Mouse (Mus musculus): Measurements from ENCODE around the gene Lrrc9. TPM values are rescaled to one million over a fixed set of nuclear protein-coding genes. Genes with fewer than 3 reads are reported as not detected.

The Lrrc9 gene
- 2.0 and 2.1 TPM in 2 replicates for polyA plus RNA-seq (2014; fragmentation: Nextera tagmentation; extraction: Ambion mirVana)

DNA sequence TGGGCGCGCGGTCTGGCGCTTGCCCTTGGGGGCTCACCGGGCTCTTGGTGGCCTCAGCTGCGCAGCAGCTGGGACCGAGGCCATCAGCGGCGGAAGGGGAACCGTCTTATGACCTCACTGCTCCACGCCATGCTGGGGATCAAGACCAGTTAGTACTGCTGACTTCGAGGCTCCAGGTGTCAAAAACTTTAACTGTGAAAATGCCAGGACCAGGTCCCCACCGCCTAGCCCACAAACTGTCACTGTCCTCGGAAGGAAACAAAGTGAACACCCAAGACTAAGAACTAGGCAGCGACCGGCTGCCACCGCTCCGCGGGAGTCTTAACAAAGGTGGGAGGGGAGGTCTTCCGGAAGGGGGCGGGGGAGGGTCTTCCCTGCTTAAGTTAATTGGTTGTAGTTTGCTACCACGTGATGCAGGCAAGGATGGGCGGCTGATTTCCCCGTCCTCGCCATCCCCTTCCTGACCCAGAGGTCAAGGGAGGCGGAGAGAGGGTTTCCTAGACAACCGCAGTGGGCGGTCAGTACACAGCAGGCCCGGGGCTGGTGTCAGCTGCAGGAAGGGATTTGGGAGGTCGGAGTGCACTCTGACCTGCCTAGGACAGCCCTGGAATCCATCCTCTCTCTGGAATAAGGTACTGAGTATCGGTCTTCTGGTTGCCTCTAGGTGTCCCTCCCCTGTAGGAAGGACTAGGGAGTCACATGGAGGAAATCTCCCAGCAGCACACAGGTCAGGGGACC lies at the start of gene Lrrc9:
Gene Lrrc9, plus strand, starts transcription at position 28 of the 738 bp plus-strand sequence.
- H3K27ac ChIP-seq (ENCODE audit: low read depth, low read length), result no peak within 1 kb of the TSS
- peak within 1 kb of the TSS; percentile 33 for H3K4me3 ChIP-seq (ENCODE audit: low read depth, low read length)
- no peaks in the 10 kb centered on the region for H3K9me3 ChIP-seq (replicated peaks; ENCODE audit: control insufficient read depth, low read length)
- WGBS, result 2% methylated on average over 31 of the region's 31 CpGs
- H3K4me1 ChIP-seq (ENCODE audit: control insufficient read depth, insufficient read depth, low read length), result peaks cover 14% of the 10 kb centered on the region; the same call in 1 of the 2 replicates
- H3K4me2 ChIP-seq (ENCODE audit: low read length), result peak within 1 kb of the TSS; percentile 64
- peak within 1 kb of the TSS; percentile 51 for H3K9ac ChIP-seq (ENCODE audit: low read length)
- DNase-seq (ENCODE audit: low spot score) (peak; percentile 77), ATAC-seq (peak; percentile 33)
- H3K27me3 ChIP-seq (replicated peaks; ENCODE audit: control insufficient read depth, insufficient read depth, low read length), result no peaks in the 10 kb centered on the region
- H3K36me3 ChIP-seq (ENCODE audit: control insufficient read depth, insufficient read depth, low read length), result no peaks in the 10 kb centered on the region

DNA sequence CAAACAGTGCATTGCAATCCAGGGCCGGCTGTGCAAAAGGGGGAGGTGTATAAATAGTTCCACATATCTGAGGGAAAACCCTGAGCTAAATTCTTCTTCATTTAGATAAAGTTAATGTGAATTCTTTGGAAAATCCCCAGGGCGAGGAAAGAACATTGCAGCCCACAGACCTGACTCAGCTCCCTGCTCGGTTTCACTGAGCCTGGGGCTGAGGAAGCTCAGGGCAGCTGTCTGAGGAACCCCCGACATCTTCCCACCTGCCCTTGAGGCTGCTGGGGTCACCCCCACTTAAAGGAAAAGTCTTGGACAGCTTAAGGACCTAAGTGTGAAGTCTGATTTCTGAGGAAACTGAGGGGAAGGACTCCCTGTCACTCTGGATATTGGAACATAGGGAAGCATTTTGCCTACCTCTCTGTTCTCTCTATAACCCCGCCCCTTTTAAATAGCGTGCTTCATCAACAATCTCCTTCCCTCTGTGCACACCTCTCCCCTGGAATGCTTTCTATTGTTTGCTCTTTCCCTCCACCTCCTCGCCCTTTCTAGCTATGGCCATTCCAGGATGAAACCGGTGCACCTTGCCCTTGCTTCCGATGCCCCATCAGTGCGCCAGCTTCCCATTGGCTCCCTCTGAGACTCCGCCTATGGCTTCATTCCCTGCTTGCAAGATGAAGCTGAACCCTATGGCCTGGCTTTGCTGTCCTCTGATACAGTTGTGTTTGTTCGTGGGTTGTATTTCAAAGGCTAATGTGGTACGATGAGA lies 48.4 kb upstream of the Lrrc9 start:
- no peaks in the 10 kb centered on the region for H3K9me3 ChIP-seq (replicated peaks; ENCODE audit: control insufficient read depth, low read length)
- 53% methylated on average over 13 of the region's 13 CpGs for WGBS
- peaks cover 4% of the 10 kb centered on the region for H3K4me1 ChIP-seq (ENCODE audit: control insufficient read depth, insufficient read depth, low read length)
- no peak overlapping the region for H3K4me3 ChIP-seq (ENCODE audit: low read depth, low read length)
- H3K4me2 ChIP-seq (ENCODE audit: low read length), result no peak overlapping the region
- no peaks in the 10 kb centered on the region for H3K36me3 ChIP-seq (ENCODE audit: control insufficient read depth, insufficient read depth, low read length)
- no peaks in the 10 kb centered on the region for H3K27me3 ChIP-seq (replicated peaks; ENCODE audit: control insufficient read depth, insufficient read depth, low read length)
- no peak overlapping the region for H3K9ac ChIP-seq (ENCODE audit: low read length)
- ATAC-seq (no peak), DNase-seq (ENCODE audit: low spot score) (no peak)
- H3K27ac ChIP-seq (ENCODE audit: low read depth, low read length), result no peak overlapping the region

DNA sequence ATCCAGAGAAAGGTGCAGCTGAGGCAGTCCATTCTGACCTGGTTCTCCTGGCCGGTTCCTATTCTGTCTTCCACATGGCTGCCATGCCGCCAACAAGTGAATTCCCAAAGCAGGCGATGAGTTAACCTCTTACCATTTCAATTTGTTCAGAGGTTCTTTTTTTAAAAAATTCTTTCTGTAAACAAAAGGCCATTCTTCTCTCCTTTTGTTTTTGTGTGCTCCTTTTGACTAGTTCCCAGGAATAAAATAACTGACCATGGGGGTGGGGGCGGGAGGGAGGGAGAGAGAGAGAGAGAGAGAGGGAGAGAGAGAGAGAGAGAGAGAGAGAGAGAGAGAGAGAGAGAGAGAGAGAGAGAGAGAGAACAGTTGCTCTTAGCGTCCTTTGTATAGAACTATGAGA lies 36.6 kb upstream of the Lrrc9 start:
- ATAC-seq, result no peak

DNA sequence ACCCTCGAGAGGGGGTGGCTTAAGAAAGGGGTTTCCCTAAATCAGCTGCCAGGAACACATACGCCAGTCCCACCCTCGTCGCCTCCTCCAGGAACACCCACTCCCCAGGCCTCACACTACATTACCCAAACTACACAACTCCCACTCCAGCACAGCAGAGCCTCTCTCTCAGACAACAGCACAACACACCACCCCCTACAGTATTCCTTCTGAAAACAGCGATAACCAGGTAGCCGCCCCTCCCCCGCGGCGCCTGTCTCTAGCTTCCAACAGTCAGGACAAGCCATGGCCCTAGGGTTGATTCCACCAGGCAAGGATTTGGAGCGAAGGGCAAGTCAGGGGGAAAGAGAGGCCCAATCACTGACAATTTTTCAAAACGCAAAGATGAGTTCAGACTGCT lies 34.5 kb upstream of the Lrrc9 start:
- Histone ChIP-seq H3K9me3 (replicated peaks; ENCODE audit: control insufficient read depth, low read length) (no peaks in the 10 kb centered on the region), H3K9ac (ENCODE audit: low read length) (peak overlapping the region; percentile 79), H3K4me2 (ENCODE audit: low read length) (peak overlapping the region; percentile 69), H3K4me1 (ENCODE audit: control insufficient read depth, insufficient read depth, low read length) (peaks cover 6% of the 10 kb centered on the region), H3K27me3 (replicated peaks; ENCODE audit: control insufficient read depth, insufficient read depth, low read length) (no peaks in the 10 kb centered on the region; the same call in 1 of the 2 replicates), H3K27ac (ENCODE audit: low read depth, low read length) (no peak overlapping the region), H3K4me3 (ENCODE audit: low read depth, low read length) (peak overlapping the region; percentile 86), H3K36me3 (ENCODE audit: control insufficient read depth, insufficient read depth, low read length) (no peaks in the 10 kb centered on the region)
- WGBS, result 8% methylated on average over 11 of the region's 11 CpGs
- DNase-seq (ENCODE audit: low spot score) (peak; percentile 12), ATAC-seq (no peak)

More for the DNA sequence above, 36.6 kb upstream of the Lrrc9 start:
- H3K4me2 ChIP-seq (ENCODE audit: low read length), result no peak overlapping the region
- no peaks in the 10 kb centered on the region; the same call in 1 of the 2 replicates for H3K27me3 ChIP-seq (replicated peaks; ENCODE audit: control insufficient read depth, insufficient read depth, low read length)
- no peaks in the 10 kb centered on the region for H3K9me3 ChIP-seq (replicated peaks; ENCODE audit: control insufficient read depth, low read length)
- WGBS, result 22% methylated on average over 5 of the region's 5 CpGs
- H3K9ac ChIP-seq (ENCODE audit: low read length), result no peak overlapping the region
- no peak overlapping the region for H3K27ac ChIP-seq (ENCODE audit: low read depth, low read length)
- H3K36me3 ChIP-seq (ENCODE audit: control insufficient read depth, insufficient read depth, low read length), result no peaks in the 10 kb centered on the region
- no peak for DNase-seq (ENCODE audit: low spot score)
- no peak overlapping the region for H3K4me3 ChIP-seq (ENCODE audit: low read depth, low read length)
- H3K4me1 ChIP-seq (ENCODE audit: control insufficient read depth, insufficient read depth, low read length), result peaks cover 6% of the 10 kb centered on the region

DNA sequence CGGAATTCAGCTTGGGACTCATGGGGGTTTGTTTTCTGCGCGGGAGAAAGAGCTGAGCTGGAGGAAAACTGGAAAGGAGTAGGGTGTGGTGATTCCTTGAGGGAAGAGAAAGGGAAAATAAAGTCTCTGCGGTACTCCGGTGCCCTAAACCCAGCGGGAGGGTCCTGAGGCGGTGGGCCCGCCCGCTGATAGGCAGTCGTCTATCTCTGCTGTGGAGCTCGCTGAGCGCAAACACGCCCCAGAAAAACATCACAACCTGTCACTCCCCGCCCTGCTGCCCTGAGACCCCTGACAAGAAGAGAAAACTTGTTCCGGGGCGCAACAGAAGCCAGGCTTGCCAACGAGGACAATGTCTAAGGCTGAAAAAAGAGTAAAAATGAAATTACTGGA lies 34.0 kb upstream of the Lrrc9 start:
- Histone ChIP-seq H3K36me3 (ENCODE audit: control insufficient read depth, insufficient read depth, low read length) (no peaks in the 10 kb centered on the region), H3K4me3 (ENCODE audit: low read depth, low read length) (peak overlapping the region; percentile 86), H3K4me2 (ENCODE audit: low read length) (peak overlapping the region; percentile 69), H3K9ac (ENCODE audit: low read length) (peak overlapping the region; percentile 79), H3K9me3 (replicated peaks; ENCODE audit: control insufficient read depth, low read length) (no peaks in the 10 kb centered on the region), H3K27me3 (replicated peaks; ENCODE audit: control insufficient read depth, insufficient read depth, low read length) (no peaks in the 10 kb centered on the region; the same call in 1 of the 2 replicates), H3K27ac (ENCODE audit: low read depth, low read length) (no peak overlapping the region), H3K4me1 (ENCODE audit: control insufficient read depth, insufficient read depth, low read length) (peaks cover 6% of the 10 kb centered on the region)
- DNase-seq (ENCODE audit: low spot score) (peak; percentile 31), ATAC-seq (peak; percentile 36; the same call in 1 of the 2 replicates)
- WGBS, result 2% methylated on average over 17 of the region's 17 CpGs

DNA sequence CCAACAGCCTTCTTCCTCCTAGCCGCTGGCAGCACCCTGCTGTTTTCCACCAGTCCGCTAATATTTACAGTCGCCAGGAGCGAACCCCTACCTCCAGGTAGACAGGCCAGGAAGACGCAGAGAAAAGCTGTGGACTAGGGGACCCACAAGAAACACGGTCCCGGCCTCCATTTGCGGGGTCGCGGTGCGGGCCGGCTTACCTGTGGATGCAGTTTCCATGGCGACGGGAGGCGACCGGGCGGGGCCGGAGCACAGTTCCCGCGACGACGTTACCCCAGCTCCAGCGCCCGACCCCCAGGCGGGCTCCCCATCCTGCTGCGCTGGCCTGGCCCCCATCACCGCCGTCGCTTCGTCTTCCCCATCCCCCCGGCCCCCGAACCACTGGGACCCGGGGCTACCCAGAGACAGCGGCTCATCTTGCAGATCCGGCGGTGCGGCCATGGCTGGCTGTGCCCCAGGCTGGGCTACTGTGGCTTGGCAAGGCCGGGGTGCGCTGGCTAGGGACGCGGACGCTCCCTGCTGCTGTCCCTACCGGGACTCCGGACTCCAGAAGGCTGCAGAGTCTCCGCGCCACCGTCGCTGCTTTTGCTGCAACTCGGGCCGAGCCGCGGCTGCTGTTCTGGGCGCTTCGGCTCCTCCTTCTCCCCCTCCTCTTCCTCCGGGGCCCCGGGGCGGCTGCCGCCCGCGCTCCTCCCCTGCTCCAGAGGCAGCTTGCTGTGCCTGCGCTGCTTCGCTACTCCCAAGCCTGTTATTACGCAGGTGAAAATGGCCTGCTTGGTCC lies 33.4 kb upstream of the Lrrc9 start:
- H3K4me2 ChIP-seq (ENCODE audit: low read length), result peak overlapping the region; percentile 69
- under 1% methylated on average over 55 of the region's 63 CpGs for WGBS
- peak; percentile 75 for DNase-seq (ENCODE audit: low spot score)
- H3K9ac ChIP-seq (ENCODE audit: low read length), result peak overlapping the region; percentile 79
- peak overlapping the region; percentile 68 for H3K27ac ChIP-seq (ENCODE audit: low read depth, low read length)
- H3K36me3 ChIP-seq (ENCODE audit: control insufficient read depth, insufficient read depth, low read length), result no peaks in the 10 kb centered on the region
- no peaks in the 10 kb centered on the region; the same call in 1 of the 2 replicates for H3K27me3 ChIP-seq (replicated peaks; ENCODE audit: control insufficient read depth, insufficient read depth, low read length)
- no peaks in the 10 kb centered on the region for H3K9me3 ChIP-seq (replicated peaks; ENCODE audit: control insufficient read depth, low read length)
- ATAC-seq, result peak; percentile 89
- peak overlapping the region; percentile 86 for H3K4me3 ChIP-seq (ENCODE audit: low read depth, low read length)
- H3K4me1 ChIP-seq (ENCODE audit: control insufficient read depth, insufficient read depth, low read length), result peaks cover 6% of the 10 kb centered on the region

DNA sequence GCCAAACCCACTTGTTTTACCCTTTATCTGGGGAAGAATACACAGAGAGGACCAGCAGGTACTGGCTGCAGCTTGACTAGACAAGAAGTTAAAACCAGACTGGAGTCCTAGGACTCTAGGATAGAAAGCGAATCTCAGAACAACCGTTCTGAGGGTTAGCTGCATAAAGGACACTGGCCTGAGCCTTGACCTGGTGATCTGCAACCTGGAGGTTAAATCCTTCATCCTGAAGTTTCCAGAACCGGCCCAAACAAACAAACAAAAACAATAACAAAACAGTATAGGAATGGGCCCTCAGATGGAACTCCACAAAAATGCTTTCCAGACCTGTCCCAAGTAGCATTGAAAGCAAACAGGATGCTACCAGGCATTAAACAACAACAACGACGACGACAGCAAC lies 32.7 kb upstream of the Lrrc9 start, which contains the start of gene Rtn1:
Gene Rtn1, minus strand, starts transcription at position 101 of the 400 bp plus-strand sequence.
- Histone ChIP-seq H3K4me3 (ENCODE audit: low read depth, low read length) (peak within 1 kb of the TSS; percentile 86), H3K9ac (ENCODE audit: low read length) (peak within 1 kb of the TSS; percentile 79), H3K9me3 (replicated peaks; ENCODE audit: control insufficient read depth, low read length) (no peaks in the 10 kb centered on the region), H3K27me3 (replicated peaks; ENCODE audit: control insufficient read depth, insufficient read depth, low read length) (no peaks in the 10 kb centered on the region; the same call in 1 of the 2 replicates), H3K4me1 (ENCODE audit: control insufficient read depth, insufficient read depth, low read length) (peaks cover 6% of the 10 kb centered on the region), H3K27ac (ENCODE audit: low read depth, low read length) (peak within 1 kb of the TSS; percentile 68), H3K4me2 (ENCODE audit: low read length) (peak within 1 kb of the TSS; percentile 69), H3K36me3 (ENCODE audit: control insufficient read depth, insufficient read depth, low read length) (no peaks in the 10 kb centered on the region)
- WGBS, result 21% methylated on average over 6 of the region's 6 CpGs
- DNase-seq (ENCODE audit: low spot score) (no peak), ATAC-seq (no peak)

DNA sequence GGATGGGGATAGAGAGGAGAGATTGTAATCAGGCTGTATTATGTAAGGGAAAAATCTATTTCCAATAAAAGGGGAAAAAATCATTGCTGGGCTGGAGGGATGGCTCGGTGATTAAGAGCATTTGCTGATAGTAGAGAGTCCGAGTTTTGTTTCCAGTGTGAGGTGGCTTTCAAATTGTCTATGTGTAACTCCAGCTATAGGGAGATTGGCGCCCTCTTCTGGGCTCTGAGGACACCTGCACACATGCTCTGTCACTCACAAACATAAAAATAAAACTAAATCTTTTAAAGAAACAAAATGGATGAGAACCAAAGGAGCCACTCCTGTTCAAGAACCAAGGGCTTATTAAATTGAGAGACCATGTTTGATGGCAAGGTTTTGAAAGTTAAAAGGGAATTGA lies 23.9 kb upstream of the Lrrc9 start:
- no peak overlapping the region for H3K27ac ChIP-seq (ENCODE audit: low read depth, low read length)
- H3K27me3 ChIP-seq (replicated peaks; ENCODE audit: control insufficient read depth, insufficient read depth, low read length), result no peaks in the 10 kb centered on the region
- H3K4me2 ChIP-seq (ENCODE audit: low read length), result no peak overlapping the region
- no peak overlapping the region for H3K4me3 ChIP-seq (ENCODE audit: low read depth, low read length)
- H3K9me3 ChIP-seq (replicated peaks; ENCODE audit: control insufficient read depth, low read length), result 0 out of 2 replicates have a peak, but pooled peaks cover 2% of the 10 kb centered on the region
- WGBS, result 35% methylated on average over 3 of the region's 3 CpGs
- ATAC-seq (no peak), DNase-seq (ENCODE audit: low spot score) (peak; percentile 57)
- no peaks in the 10 kb centered on the region for H3K4me1 ChIP-seq (ENCODE audit: control insufficient read depth, insufficient read depth, low read length)
- H3K36me3 ChIP-seq (ENCODE audit: control insufficient read depth, insufficient read depth, low read length), result no peaks in the 10 kb centered on the region
- H3K9ac ChIP-seq (ENCODE audit: low read length), result no peak overlapping the region
